Mouse (Mus musculus) heart, postnatal 0 days (tissue): ENCODE measurements around the gene Npepl1. TPM values are rescaled to one million over a fixed set of nuclear protein-coding genes. Genes with fewer than 3 reads are reported as not detected.
A peak's percentile ranks its signal among the peaks of the same experiment; 100 is the strongest.

Source experiments
- ATAC-seq: fragments of 200-750 bp; cut with Nextera tagmentation; 2 replicates; pipeline ENCODE4 v1.8.0; 2017; ENCODE audit warnings: low read depth, moderate number of reproducible peaks, moderate library complexity; ENCODE audit not compliant: insufficient read depth
- DNase-seq: peaks from one replicate; pipeline ENCODE4 v3.0.0-alpha.2; 2016; ENCODE audit warnings: low spot score
- H3K27ac ChIP-seq: fragments of 300-500 bp; sonication (generic); 2 replicates; pipeline ENCODE4 v1.5.1; 2014; ENCODE audit warnings: low read depth, mild to moderate bottlenecking
- H3K27me3 ChIP-seq: fragments of 300-500 bp; sonication (generic); 2 replicates; pipeline ENCODE4 v1.6.1; 2014; ENCODE audit warnings: low read length, mixed read lengths; ENCODE audit not compliant: control insufficient read depth, insufficient read depth
- H3K36me3 ChIP-seq: fragments of 300-500 bp; sonication (generic); replicated peaks from 2 replicates; pipeline ENCODE4 v1.6.1; 2014; ENCODE audit warnings: low read length, mixed read lengths; ENCODE audit not compliant: control insufficient read depth, insufficient read depth
- H3K4me1 ChIP-seq: fragments of 300-500 bp; sonication (generic); 2 replicates; pipeline ENCODE4 v1.6.1; 2014; ENCODE audit warnings: antibody characterized with exemption; ENCODE audit not compliant: control insufficient read depth, insufficient read depth
- H3K4me2 ChIP-seq: fragments of 300-500 bp; sonication (generic); 2 replicates; pipeline ENCODE4 v1.6.1; 2014; ENCODE audit warnings: low read depth, mild to moderate bottlenecking, low read length, moderate library complexity
- H3K4me3 ChIP-seq: fragments of 300-500 bp; sonication (generic); 2 replicates; pipeline ENCODE4 v1.5.1; 2014; ENCODE audit warnings: low read depth, low read length
- H3K9ac ChIP-seq: fragments of 300-500 bp; sonication (generic); replicated peaks from 2 replicates; pipeline ENCODE4 v1.6.1; 2014; ENCODE audit warnings: low read depth, low read length, mixed read lengths
- H3K9me3 ChIP-seq: fragments of 300-500 bp; sonication (generic); replicated peaks from 2 replicates; pipeline ENCODE4 v1.6.1; 2016; ENCODE audit warnings: low read length; ENCODE audit not compliant: control insufficient read depth
- CTCF ChIP-seq: IDR thresholded peaks from 2 replicates; pipeline ENCODE4 v1.5.1; 2016; ENCODE audit warnings: antibody characterized with exemption, control low read depth, low read depth
- EP300 ChIP-seq: IDR thresholded peaks from 2 replicates; pipeline ENCODE4 v1.6.1; 2016; ENCODE audit warnings: antibody characterized with exemption, low read depth
- WGBS: fragments of 180-500 bp; shearing (Covaris S2); extraction: QIAGEN DNeasy Blood & Tissue Kit; methylation state at CpG from one replicate; pipeline ENCODE4 v1.1.7; 2014; 5-methylcytosine and 5-hydroxymethylcytosine counted together
- polyA plus RNA-seq: library from polyadenylated mRNA; unstranded; fragments of >200 nt; fragmentation: Nextera tagmentation; extraction: Ambion mirVana; gene quantifications from 2 replicates; pipeline ENCODE4 v1.2.1, GENCODE M21; 2015
- total RNA-seq: library from RNA; depleted of rRNA; stranded (reverse); fragments of >200 nt; gene quantifications from 2 replicates; pipeline ENCODE4 v1.2.3, GENCODE M21; 2014; ENCODE audit warnings: low replicate concordance

The Npepl1 gene
- total and polyA plus RNA-seq, 2 experiments from 2014 or later: 41.5 to 66.0 TPM

- H3K4me1 ChIP-seq: 0 out of 2 replicates have a peak, but pooled peaks cover under 1% of the 10 kb centered on the region
- peaks cover 73% of the 10 kb centered on the region for H3K36me3 ChIP-seq
- no peak overlapping the region for H3K4me3 ChIP-seq
- H3K27ac ChIP-seq: no peak overlapping the region
- TF ChIP-seq EP300 (no peak), CTCF (no peak)
- no peak for ATAC-seq
- H3K27me3 ChIP-seq: no peaks in the 10 kb centered on the region
- H3K9ac ChIP-seq: no peak overlapping the region
- no peak for DNase-seq
- 82% methylated on average over 12 of the region's 12 CpGs for WGBS
- H3K4me2 ChIP-seq: no peak overlapping the region
- peaks cover 15% of the 10 kb centered on the region; the same call in 1 of the 2 replicates for H3K9me3 ChIP-seq
These were observed 11.3 kb downstream of the Npepl1 start for GRCm38 (mm10) chr2:174121411-174121947.

GRCm38 (mm10) chr2:174122331-174122730 is 12.2 kb downstream of the Npepl1 start:
- no peak for ATAC-seq
- H3K9ac ChIP-seq: no peak overlapping the region
- H3K27ac ChIP-seq: no peak overlapping the region
- H3K27me3 ChIP-seq: no peaks in the 10 kb centered on the region
- peaks cover 15% of the 10 kb centered on the region; the same call in 1 of the 2 replicates for H3K9me3 ChIP-seq
- WGBS: 95% methylated on average over 2 of the region's 2 CpGs
- peaks cover 68% of the 10 kb centered on the region for H3K36me3 ChIP-seq
- no peak overlapping the region for H3K4me3 ChIP-seq
- no peak for DNase-seq
- no peak overlapping the region for H3K4me2 ChIP-seq
- no peak for TF ChIP-seq CTCF
- no peak for TF ChIP-seq EP300
- H3K4me1 ChIP-seq: peaks cover 9% of the 10 kb centered on the region; the same call in 1 of the 2 replicates

GRCm38 (mm10) chr2:174123731-174124130 is 13.6 kb downstream of the Npepl1 start:
- Histone ChIP-seq H3K4me2 (no peak overlapping the region), H3K9ac (no peak overlapping the region), H3K4me1 (peaks cover 10% of the 10 kb centered on the region; the same call in 1 of the 2 replicates), H3K27ac (no peak overlapping the region), H3K9me3 (peaks cover 15% of the 10 kb centered on the region; the same call in 1 of the 2 replicates), H3K4me3 (no peak overlapping the region), H3K36me3 (peaks cover 59% of the 10 kb centered on the region), H3K27me3 (no peaks in the 10 kb centered on the region)
- no peak for DNase-seq
- WGBS: 87% methylated on average over 3 of the region's 3 CpGs
- ATAC-seq: no peak
- no peak for TF ChIP-seq CTCF
- TF ChIP-seq EP300: no peak

GRCm38 (mm10) chr2:174126522-174127375 is 16.6 kb downstream of the Npepl1 start:
- H3K4me2 ChIP-seq: peak overlapping the region; percentile 35
- H3K4me1 ChIP-seq: peaks cover 10% of the 10 kb centered on the region; the same call in 1 of the 2 replicates
- peaks cover 15% of the 10 kb centered on the region; the same call in 1 of the 2 replicates for H3K9me3 ChIP-seq
- no peak for TF ChIP-seq EP300
- TF ChIP-seq CTCF: no peak
- H3K9ac ChIP-seq: no peak overlapping the region
- peak; percentile 61 for ATAC-seq
- H3K27ac ChIP-seq: no peak overlapping the region
- H3K36me3 ChIP-seq: peaks cover 31% of the 10 kb centered on the region
- 10% methylated on average over 19 of the region's 21 CpGs for WGBS
- no peak overlapping the region for H3K4me3 ChIP-seq
- H3K27me3 ChIP-seq: no peaks in the 10 kb centered on the region
- DNase-seq: peak; percentile 22

- Histone ChIP-seq H3K4me3 (no peak overlapping the region), H3K36me3 (peaks cover 25% of the 10 kb centered on the region), H3K9ac (no peak overlapping the region), H3K9me3 (peaks cover 15% of the 10 kb centered on the region; the same call in 1 of the 2 replicates), H3K4me2 (peak overlapping the region; percentile 35), H3K27ac (no peak overlapping the region), H3K27me3 (no peaks in the 10 kb centered on the region), H3K4me1 (peaks cover 10% of the 10 kb centered on the region; the same call in 1 of the 2 replicates)
- 31% methylated on average over 6 of the region's 6 CpGs for WGBS
- ATAC-seq (0 out of 2 replicates have a peak, but pooled peaks have one; percentile 5), DNase-seq (no peak)
- TF ChIP-seq EP300: no peak
- TF ChIP-seq CTCF: no peak
These were observed 17.2 kb downstream of the Npepl1 start for GRCm38 (mm10) chr2:174127376-174127713.
